Mouse (Mus musculus): ENCODE results near the gene Nav2. TPM values are rescaled to one million over a fixed set of nuclear protein-coding genes. Genes with fewer than 3 reads are reported as not detected.
A peak's percentile ranks its signal among the peaks of the same experiment; 100 is the strongest.

Nav2 gene
- total and polyA plus RNA-seq, 3 experiments: under 0.01 TPM; not detected in 2

GRCm38 (mm10) chr7:48894152-48894551 lies 14.4 kb upstream of the Nav2 start:
- Histone ChIP-seq H3K4me3 (replicated peaks in 1 of 3; ENCODE audit: low read depth in 2 of 3, low read length in 2 of 3, poor library complexity in 1 of 3) (no peak overlapping the region), H3K27ac (ENCODE audit: insufficient read depth, low read depth) (no peak overlapping the region), H3K27me3 (replicated peaks) (peaks cover 17% of the 10 kb centered on the region), H3K9me3 (replicated peaks; ENCODE audit: low read length) (no peaks in the 10 kb centered on the region), H3K79me2 (replicated peaks; ENCODE audit: control insufficient read depth, extremely low read depth, insufficient read depth, poor library complexity, severe bottlenecking) (no peaks in the 10 kb centered on the region), H3K9ac (ENCODE audit: insufficient read depth, low read depth) (no peak overlapping the region), H3K36me3 (replicated peaks in 1 of 2; ENCODE audit: control insufficient read depth in 1 of 2, insufficient read depth in 1 of 2, low read length in 1 of 2) (no peaks in the 10 kb centered on the region), H3K4me2 (ENCODE audit: insufficient read depth, low read depth, poor library complexity, severe bottlenecking) (0 out of 2 replicates have a peak overlapping the region, but pooled peaks have one; percentile 27), H3K4me1 (ENCODE audit: control insufficient read depth in 1 of 2, insufficient read depth in 2 of 2) (peaks cover 2 to 4% of the 10 kb centered on the region in 2 experiments; a peak in 2 of 4 replicates)
- in situ Hi-C loops (cut with MboI; ENCODE audit: low pct_ligation_motif_present, low pct_unique_long_range_greater_than_20kb, low sequenced_read_pairs): no loop called here
- peak; percentile 45 for DNase-seq (ENCODE audit: extremely low read depth)
- dilution Hi-C loops (cut with MboI; ENCODE audit: extremely low pct_ligation_motif_present, extremely low pct_unique_long_range_greater_than_20kb, low sequenced_read_pairs): no loop called here
- TF ChIP-seq CTCF (conservative IDR thresholded peaks at IDR 0.05 in 1 of 2, IDR thresholded peaks at IDR 0.05 in 1 of 2; ENCODE audit: low read depth in 2 of 2, low read length in 2 of 2) (peak; percentile 80 to 88), ZC3H11A (IDR thresholded peaks at IDR 0.05; ENCODE audit: low read depth, low read length) (peak; percentile 28), RAD21 (IDR thresholded peaks at IDR 0.05; ENCODE audit: low read depth, low read length) (peak; percentile 63), USF1 (IDR thresholded peaks at IDR 0.05; ENCODE audit: low read depth, low read length) (no peak), MEF2A (IDR thresholded peaks at IDR 0.05; ENCODE audit: borderline replicate concordance, low read depth, low read length) (peak; percentile 30; the same call in 1 of the 2 replicates), POLR2AphosphoS2 (IDR thresholded peaks at IDR 0.05; ENCODE audit: low read depth, low read length) (no peak), SMC3 (IDR thresholded peaks at IDR 0.05; ENCODE audit: low read depth, low read length) (peak; percentile 82)

GRCm38 (mm10) chr7:48894763-48895162 lies 13.8 kb upstream of the Nav2 start:
- dilution Hi-C loops (cut with MboI; ENCODE audit: extremely low pct_ligation_motif_present, extremely low pct_unique_long_range_greater_than_20kb, low sequenced_read_pairs): no loop called here
- no peaks in the 10 kb centered on the region for H3K9me3 ChIP-seq (replicated peaks; ENCODE audit: low read length)
- H3K36me3 ChIP-seq (replicated peaks in 1 of 2; ENCODE audit: control insufficient read depth in 1 of 2, insufficient read depth in 1 of 2, low read length in 1 of 2): no peaks in the 10 kb centered on the region
- H3K4me2 ChIP-seq (ENCODE audit: insufficient read depth, low read depth, poor library complexity, severe bottlenecking): no peak overlapping the region
- no peak for DNase-seq (ENCODE audit: extremely low read depth)
- H3K27me3 ChIP-seq (replicated peaks): peaks cover 14% of the 10 kb centered on the region
- no peak overlapping the region for H3K9ac ChIP-seq (ENCODE audit: insufficient read depth, low read depth)
- H3K4me1 ChIP-seq (ENCODE audit: control insufficient read depth in 1 of 2, insufficient read depth in 2 of 2): peaks cover 2 to 4% of the 10 kb centered on the region in 2 experiments; a peak in 2 of 4 replicates
- in situ Hi-C loops (cut with MboI; ENCODE audit: low pct_ligation_motif_present, low pct_unique_long_range_greater_than_20kb, low sequenced_read_pairs): no loop called here
- TF ChIP-seq NRF1 (IDR thresholded peaks at IDR 0.05; ENCODE audit: low read depth, low read length) (no peak), JUND (conservative IDR thresholded peaks at IDR 0.05; ENCODE audit: low read depth, low read length) (no peak), RAD21 (IDR thresholded peaks at IDR 0.05; ENCODE audit: low read depth, low read length) (no peak), ZKSCAN1 (IDR thresholded peaks at IDR 0.05; ENCODE audit: borderline replicate concordance, low read depth, low read length) (no peak)
- no peaks in the 10 kb centered on the region for H3K79me2 ChIP-seq (replicated peaks; ENCODE audit: control insufficient read depth, extremely low read depth, insufficient read depth, poor library complexity, severe bottlenecking)
- no peak overlapping the region for H3K4me3 ChIP-seq (replicated peaks in 1 of 3; ENCODE audit: low read depth in 2 of 3, low read length in 2 of 3, poor library complexity in 1 of 3)
- H3K27ac ChIP-seq (ENCODE audit: insufficient read depth, low read depth): no peak overlapping the region

- Histone ChIP-seq H3K4me1 (ENCODE audit: control insufficient read depth in 1 of 2, insufficient read depth in 2 of 2) (peaks cover 2 to 4% of the 10 kb centered on the region in 2 experiments; a peak in 2 of 4 replicates), H3K79me2 (replicated peaks; ENCODE audit: control insufficient read depth, extremely low read depth, insufficient read depth, poor library complexity, severe bottlenecking) (no peaks in the 10 kb centered on the region), H3K9ac (ENCODE audit: insufficient read depth, low read depth) (no peak overlapping the region), H3K4me2 (ENCODE audit: insufficient read depth, low read depth, poor library complexity, severe bottlenecking) (no peak overlapping the region), H3K27ac (ENCODE audit: insufficient read depth, low read depth) (no peak overlapping the region), H3K36me3 (replicated peaks in 1 of 2; ENCODE audit: control insufficient read depth in 1 of 2, insufficient read depth in 1 of 2, low read length in 1 of 2) (no peaks in the 10 kb centered on the region), H3K4me3 (replicated peaks in 1 of 3; ENCODE audit: low read depth in 2 of 3, low read length in 2 of 3, poor library complexity in 1 of 3) (no peak overlapping the region), H3K27me3 (replicated peaks) (peaks cover 12% of the 10 kb centered on the region), H3K9me3 (replicated peaks; ENCODE audit: low read length) (no peaks in the 10 kb centered on the region)
- in situ Hi-C loops (cut with MboI; ENCODE audit: low pct_ligation_motif_present, low pct_unique_long_range_greater_than_20kb, low sequenced_read_pairs): no loop called here
- dilution Hi-C loops (cut with MboI; ENCODE audit: extremely low pct_ligation_motif_present, extremely low pct_unique_long_range_greater_than_20kb, low sequenced_read_pairs): no loop called here
- no peak for DNase-seq (ENCODE audit: extremely low read depth)
- TF ChIP-seq USF2 (conservative IDR thresholded peaks at IDR 0.05; ENCODE audit: low read depth, low read length) (no peak), MAZ (IDR thresholded peaks at IDR 0.05; ENCODE audit: low read depth, low read length) (no peak), CHD1 (IDR thresholded peaks at IDR 0.05; ENCODE audit: low read depth, low read length) (no peak)
These were observed 13.0 kb upstream of the Nav2 start for GRCm38 (mm10) chr7:48895475-48895874.
